Mouse (Mus musculus) CH12.LX (cell line): ENCODE results near the gene 1190005I06Rik.

Source experiments
- BHLHE40 ChIP-seq: IDR thresholded peaks from 2 replicates; pipeline ENCODE4 v1.6.1; 2011; ENCODE audit warnings: mild to moderate bottlenecking, low read depth, low read length, improper control_type of control experiment
- CHD2 ChIP-seq: IDR thresholded peaks from 2 replicates; pipeline ENCODE4 v1.6.1; 2011; ENCODE audit warnings: low read length, improper control_type of control experiment
- CTCF ChIP-seq, 2 experiments: IDR thresholded peaks in 1 of 2; conservative IDR thresholded peaks in 1 of 2; 2 replicates each; pipeline ENCODE4 v1.5.1; 2011 to 2012; ENCODE audit warnings: low read depth in 2 of 2, low read length in 2 of 2, improper control_type of control experiment in 1 of 2, inconsistent platforms in 1 of 2, mild to moderate bottlenecking in 1 of 2, moderate library complexity in 1 of 2
- E2F4 ChIP-seq: IDR thresholded peaks from 2 replicates; pipeline ENCODE4 v1.6.1; 2011; ENCODE audit warnings: low read depth, low read length, improper control_type of control experiment; ENCODE audit not compliant: insufficient replicate concordance
- EP300 ChIP-seq: IDR thresholded peaks from 2 replicates; pipeline ENCODE4 v1.6.1; 2011; ENCODE audit warnings: low read length, improper control_type of control experiment
- ETS1 ChIP-seq: conservative IDR thresholded peaks from 2 replicates; pipeline ENCODE4 v1.6.1; 2012; ENCODE audit warnings: low read depth, mild to moderate bottlenecking, inconsistent platforms, low read length, improper control_type of control experiment, moderate library complexity
- GABPA ChIP-seq: IDR thresholded peaks from 2 replicates; pipeline ENCODE4 v1.6.1; 2012; ENCODE audit warnings: low read depth, low read length, improper control_type of control experiment, inconsistent platforms; ENCODE audit not compliant: insufficient replicate concordance
- HCFC1 ChIP-seq: IDR thresholded peaks from 2 replicates; pipeline ENCODE4 v1.6.1; 2012; ENCODE audit warnings: low read depth, mild to moderate bottlenecking, inconsistent platforms, low read length, improper control_type of control experiment
- MAZ ChIP-seq: IDR thresholded peaks from 2 replicates; pipeline ENCODE4 v1.6.1; 2012; ENCODE audit warnings: low read depth, mild to moderate bottlenecking, inconsistent platforms, low read length, improper control_type of control experiment, moderate library complexity
- NELFE ChIP-seq: IDR thresholded peaks from 2 replicates; pipeline ENCODE4 v1.6.1; 2011; ENCODE audit warnings: low read depth, low read length, improper control_type of control experiment
- PAX5 ChIP-seq: IDR thresholded peaks from 2 replicates; pipeline ENCODE4 v1.6.1; 2012; ENCODE audit warnings: low read length, inconsistent platforms, mixed read lengths
- POLR2A ChIP-seq: IDR thresholded peaks from 2 replicates; pipeline ENCODE4 v1.6.1; 2011; ENCODE audit warnings: low read depth, mild to moderate bottlenecking, improper control_type of control experiment, low read length
- SMC3 ChIP-seq: IDR thresholded peaks from 2 replicates; pipeline ENCODE4 v1.6.1; 2011; ENCODE audit warnings: low read depth, low read length, improper control_type of control experiment
- UBTF ChIP-seq: IDR thresholded peaks from 2 replicates; pipeline ENCODE4 v1.6.1; 2012; ENCODE audit warnings: low read depth, mild to moderate bottlenecking, inconsistent platforms, low read length, improper control_type of control experiment, moderate library complexity

GRCm38 (mm10) chr8:120620441-120620840 lies 27.0 kb downstream of the 1190005I06Rik start:
- TF ChIP-seq MAZ: no peak
- TF ChIP-seq POLR2A: no peak
- TF ChIP-seq SMC3: no peak
- TF ChIP-seq BHLHE40: no peak
- no peak for TF ChIP-seq CTCF (conservative IDR thresholded peaks at IDR 0.05 in 1 of 2, IDR thresholded peaks at IDR 0.05 in 1 of 2; ENCODE audit: low read depth in 2 of 2, low read length in 2 of 2)
- no peak for TF ChIP-seq PAX5
- no peak for TF ChIP-seq UBTF
- TF ChIP-seq CHD2: no peak
- TF ChIP-seq NELFE: no peak
- TF ChIP-seq EP300: no peak
- TF ChIP-seq E2F4: no peak
- TF ChIP-seq ETS1: no peak
- TF ChIP-seq GABPA: no peak
- no peak for TF ChIP-seq HCFC1
